3 mouse cellular contexts compared by ENCODE assay signal in the genomic region with DNA sequence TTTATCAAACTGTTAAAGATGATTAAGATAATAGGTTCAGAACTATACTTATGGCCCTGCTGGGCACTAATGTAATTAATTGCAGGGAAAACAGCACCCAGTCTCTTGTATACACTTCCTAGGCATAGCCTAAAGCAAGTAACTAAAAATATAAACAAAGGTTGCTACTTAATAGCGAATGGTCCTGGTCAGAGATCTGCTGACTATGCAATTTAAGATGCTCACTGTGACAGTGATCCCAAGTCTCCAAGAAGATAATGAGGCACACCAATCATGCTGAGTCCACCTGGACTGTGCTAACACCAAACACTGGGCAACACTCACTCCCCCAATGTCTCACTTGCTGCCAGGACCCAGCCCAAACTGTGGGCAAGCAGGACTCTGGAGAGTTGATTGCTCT.
TF ChIP-seq lines count a peak whose summit lies in the region.

No protein-coding gene starts in this region.

TF ChIP-seq in CH12.LX, 34 proteins besides CTCF, POLR2A, EP300 and RAD21:
- TF ChIP-seq TCF12 (IDR thresholded peaks at IDR 0.05; ENCODE audit: low read depth, low read length) (no peak), MYC (IDR thresholded peaks at IDR 0.05; ENCODE audit: low read depth, low read length) (no peak), ZNF384 (IDR thresholded peaks at IDR 0.05; ENCODE audit: low read depth, low read length) (no peak), MAFK (IDR thresholded peaks at IDR 0.05; ENCODE audit: insufficient replicate concordance, low read length) (peak; percentile 89), E2F4 (IDR thresholded peaks at IDR 0.05; ENCODE audit: insufficient replicate concordance, low read depth, low read length) (no peak), JUN (IDR thresholded peaks at IDR 0.05; ENCODE audit: insufficient read depth, low read depth, low read length) (no peak)

TF ChIP-seq in ES-E14, 5 proteins besides CTCF, POLR2A, EP300 and RAD21:
- TF ChIP-seq HCFC1 (IDR thresholded peaks at IDR 0.05; ENCODE audit: borderline replicate concordance, insufficient read depth, low read length) (no peak), CHD2 (IDR thresholded peaks at IDR 0.05; ENCODE audit: low read depth, low read length) (no peak), ZC3H11A (IDR thresholded peaks at IDR 0.05; ENCODE audit: borderline replicate concordance, low read depth, low read length) (no peak), MAFK (IDR thresholded peaks at IDR 0.05; ENCODE audit: insufficient read depth, low read depth, low read length) (peak; percentile 86), ZNF384 (IDR thresholded peaks at IDR 0.05; ENCODE audit: low read depth, low read length) (no peak)
TF ChIP-seq in ES-E14: peak in this region for 1.

TF ChIP-seq in MEL, 35 proteins besides CTCF, POLR2A, EP300 and RAD21:
- TF ChIP-seq MAFK (IDR thresholded peaks at IDR 0.05; ENCODE audit: borderline replicate concordance, low read depth, low read length) (peak; percentile 83), KAT2A (conservative IDR thresholded peaks at IDR 0.05; ENCODE audit: low read depth, low read length) (no peak)
